In the genomic region with DNA sequence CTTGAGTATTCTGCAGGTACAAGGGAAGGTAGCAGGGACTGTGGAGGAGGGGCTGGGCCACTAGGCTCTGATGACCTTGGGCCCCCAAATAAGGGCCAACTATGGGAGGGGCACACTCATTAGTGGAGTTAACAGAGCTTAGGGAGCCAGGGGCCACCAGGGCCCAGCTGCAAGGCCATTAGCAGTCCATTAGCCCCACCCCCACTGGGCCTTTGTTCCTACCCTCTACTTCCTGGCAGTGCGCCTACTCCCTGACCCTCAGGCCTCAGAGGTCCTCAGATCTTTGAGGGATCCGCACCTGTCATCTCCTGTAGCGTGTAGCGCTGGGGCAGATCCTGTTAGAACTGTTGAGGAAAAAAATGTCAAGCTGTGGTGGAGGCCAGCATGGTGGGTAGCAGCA, we compare ENCODE assay signal across 21 mouse cellular contexts. TPM values are rescaled to one million over a fixed set of nuclear protein-coding genes. Genes with fewer than 3 reads are reported as not detected.
A peak's percentile ranks its signal among the peaks of the same experiment; 100 is the strongest.
DNase-seq lines count a peak whose midpoint lies in the region; ATAC-seq and TF ChIP-seq lines count a peak whose summit lies in the region.
"Had no signal": no experiment of that assay in that cellular context is flagged by ENCODE, and none has a peak within 500 bp of the region (broad histone marks: within the 10 kb centered on the region; RNA-seq: fewer than 3 reads in every experiment).

No protein-coding gene starts in this region.

- no peak overlapping the region for H3K4me3 ChIP-seq in hindbrain, embryonic 12.5 days
- no peak overlapping the region for H3K4me3 ChIP-seq in hindbrain, embryonic 16.5 days (ENCODE audit: low read length)
- peak overlapping the region; percentile 21 for H3K4me3 ChIP-seq in E14TG2a.4 (replicated peaks; ENCODE audit: low read length)
- no peak overlapping the region for H3K4me3 ChIP-seq in intestine, embryonic 16.5 days (ENCODE audit: low read length)
- H3K4me3 ChIP-seq: embryonic facial prominence, embryonic 15.5 days; forebrain, embryonic 10.5 days; heart, embryonic 15.5 days; midbrain, embryonic 12.5 days; myocyte had no signal

- DNase-seq in embryo, embryonic 10 days (ENCODE audit: low spot score), result peak; percentile 45
- DNase-seq in left cerebral cortex, adult 11 months (ENCODE audit: low spot score), result no peak
- DNase-seq in cerebellum, postnatal 25 days, result no peak
- DNase-seq: heart, adult 11 months; kidney, adult 8-10 months; kidney, postnatal 36 days; layer of hippocampus, adult 9-11 months; lung, embryonic 14.5 days; lung, postnatal 4 days; thymus, postnatal 25 days had no signal

- no peak for TF ChIP-seq CTCF in E14TG2a.4 (conservative IDR thresholded peaks at IDR 0.05; ENCODE audit: low read length)

- H3K36me3 ChIP-seq in hindbrain, embryonic 12.5 days, result no peaks in the 10 kb centered on the region
- H3K36me3 ChIP-seq in hindbrain, embryonic 16.5 days (ENCODE audit: control insufficient read depth, insufficient read depth, low read length), result no peaks in the 10 kb centered on the region
- no peaks in the 10 kb centered on the region for H3K36me3 ChIP-seq in E14TG2a.4 (ENCODE audit: insufficient read depth, low read length)
- no peaks in the 10 kb centered on the region for H3K36me3 ChIP-seq in intestine, embryonic 16.5 days (ENCODE audit: control insufficient read depth, insufficient read depth, low read length)
- H3K36me3 ChIP-seq: embryonic facial prominence, embryonic 15.5 days; forebrain, embryonic 10.5 days; heart, embryonic 15.5 days; midbrain, embryonic 12.5 days had no signal

- H3K9me3 ChIP-seq in hindbrain, embryonic 12.5 days (replicated peaks), result no peaks in the 10 kb centered on the region
- H3K9me3 ChIP-seq in hindbrain, embryonic 16.5 days (ENCODE audit: control insufficient read depth, low read length), result no peaks in the 10 kb centered on the region
- no peaks in the 10 kb centered on the region for H3K9me3 ChIP-seq in E14TG2a.4 (ENCODE audit: low read length)
- H3K9me3 ChIP-seq in intestine, embryonic 16.5 days (ENCODE audit: control insufficient read depth, low read length), result no peaks in the 10 kb centered on the region
- H3K9me3 ChIP-seq: embryonic facial prominence, embryonic 15.5 days; forebrain, embryonic 10.5 days; heart, embryonic 15.5 days; midbrain, embryonic 12.5 days had no signal

- H3K9ac ChIP-seq in hindbrain, embryonic 12.5 days, result no peak overlapping the region
- no peak overlapping the region for H3K9ac ChIP-seq in hindbrain, embryonic 16.5 days (ENCODE audit: low read depth, low read length)
- H3K9ac ChIP-seq in intestine, embryonic 16.5 days (ENCODE audit: low read depth, low read length), result no peak overlapping the region
- H3K9ac ChIP-seq: embryonic facial prominence, embryonic 15.5 days; heart, embryonic 15.5 days; lung, embryonic 14.5 days; midbrain, embryonic 12.5 days had no signal

- no peak overlapping the region for H3K4me2 ChIP-seq in hindbrain, embryonic 12.5 days (replicated peaks)
- H3K4me2 ChIP-seq in hindbrain, embryonic 16.5 days (ENCODE audit: low read length), result no peak overlapping the region
- H3K4me2 ChIP-seq in intestine, embryonic 16.5 days (ENCODE audit: low read depth, low read length), result no peak overlapping the region
- H3K4me2 ChIP-seq: embryonic facial prominence, embryonic 15.5 days; heart, embryonic 15.5 days; lung, embryonic 14.5 days; midbrain, embryonic 12.5 days had no signal

- 0 out of 2 replicates have a peak overlapping the region, but pooled peaks have one; percentile 8 for H3K27ac ChIP-seq in hindbrain, embryonic 12.5 days
- H3K27ac ChIP-seq in hindbrain, embryonic 16.5 days (ENCODE audit: low read depth, low read length), result no peak overlapping the region
- H3K27ac ChIP-seq in intestine, embryonic 16.5 days (ENCODE audit: low read length), result 0 out of 2 replicates have a peak overlapping the region, but pooled peaks have one; percentile 6
- H3K27ac ChIP-seq: embryonic facial prominence, embryonic 15.5 days; forebrain, embryonic 10.5 days; heart, embryonic 15.5 days; midbrain, embryonic 12.5 days had no signal

- peaks cover 20% of the 10 kb centered on the region; the same call in 1 of the 2 replicates for H3K4me1 ChIP-seq in hindbrain, embryonic 12.5 days
- no peaks in the 10 kb centered on the region; the same call in 1 of the 2 replicates for H3K4me1 ChIP-seq in hindbrain, embryonic 16.5 days (ENCODE audit: control insufficient read depth, insufficient read depth, low read depth, low read length)
- H3K4me1 ChIP-seq in E14TG2a.4 (replicated peaks; ENCODE audit: low read depth, low read length), result peaks cover 83% of the 10 kb centered on the region
- H3K4me1 ChIP-seq in intestine, embryonic 16.5 days (ENCODE audit: control insufficient read depth, insufficient read depth, low read length), result no peaks in the 10 kb centered on the region

- H3K27me3 ChIP-seq in hindbrain, embryonic 12.5 days, result no peaks in the 10 kb centered on the region
- no peaks in the 10 kb centered on the region for H3K27me3 ChIP-seq in hindbrain, embryonic 16.5 days (replicated peaks; ENCODE audit: control insufficient read depth, insufficient read depth, low read length)
- peaks cover 20% of the 10 kb centered on the region for H3K27me3 ChIP-seq in E14TG2a.4 (ENCODE audit: insufficient read depth, low read length)
- no peaks in the 10 kb centered on the region for H3K27me3 ChIP-seq in intestine, embryonic 16.5 days (replicated peaks; ENCODE audit: control insufficient read depth, insufficient read depth, low read length)
- H3K27me3 ChIP-seq: embryonic facial prominence, embryonic 15.5 days; heart, embryonic 15.5 days had no signal

- ATAC-seq in hindbrain, embryonic 12.5 days (ENCODE audit: low FRiP score), result no peak
- no peak for ATAC-seq in hindbrain, embryonic 16.5 days
- ATAC-seq in intestine, embryonic 16.5 days, result peak; percentile 48; the same call in 1 of the 2 replicates
- ATAC-seq: Patski had no signal

- 40% methylated on average over 4 of the region's 4 CpGs for WGBS in hindbrain, embryonic 12.5 days
- WGBS in hindbrain, embryonic 16.5 days, result 57% methylated on average over 4 of the region's 4 CpGs
- 54% methylated on average over 4 of the region's 4 CpGs for WGBS in intestine, embryonic 16.5 days

RNA-seq across cellular contexts. Expression of a gene that starts 18.3 kb away (rescaled TPM):
- polyA plus RNA-seq in hindbrain, embryonic 12.5 days (2016; fragmentation: Nextera tagmentation; extraction: Ambion mirVana), result 2.7 and 3.2 TPM in 2 replicates
- 4.2 and 4.3 TPM in 2 replicates for polyA plus RNA-seq in hindbrain, embryonic 16.5 days (2015; fragmentation: Nextera tagmentation; extraction: Ambion mirVana)
- 0.71 and 1.1 TPM in 2 replicates for polyA plus RNA-seq in intestine, embryonic 16.5 days (2015; fragmentation: Nextera tagmentation; extraction: Ambion mirVana)
- polyA plus RNA-seq: liver, adult 2 months; Patski had no signal
